Mouse (Mus musculus) stomach, embryonic 14.5 days (tissue): ENCODE measurements at regions not wholly inside any gene's neighbourhood (a gene's known extent, or its start where the extent isn't known, plus 50 kb on each side); places are given as distances from the start of the nearest gene placed in this dataset.

Experiments used
- ATAC-seq: fragments of 200-750 bp; cut with Nextera tagmentation; 2 replicates; pipeline ENCODE4 v1.8.0; 2017; ENCODE audit warnings: low read depth, moderate TSS enrichment; ENCODE audit not compliant: insufficient number of reproducible peaks, insufficient read depth, low FRiP score
- H3K27ac ChIP-seq: fragments of 300-500 bp; sonication (generic); 2 replicates; pipeline ENCODE4 v1.5.1; 2014; ENCODE audit warnings: mild to moderate bottlenecking, low read length, moderate library complexity, mixed read lengths
- H3K27me3 ChIP-seq: fragments of 300-500 bp; sonication (generic); 2 replicates; pipeline ENCODE4 v1.6.1; 2014; ENCODE audit warnings: low read length, control low read depth, mixed read lengths; ENCODE audit not compliant: control insufficient read depth, insufficient read depth
- H3K36me3 ChIP-seq: fragments of 300-500 bp; sonication (generic); 2 replicates; pipeline ENCODE4 v1.6.1; 2014; ENCODE audit warnings: mild to moderate bottlenecking, control low read depth, low read length, moderate library complexity, mixed read lengths; ENCODE audit not compliant: control insufficient read depth, insufficient read depth
- H3K4me1 ChIP-seq: fragments of 300-500 bp; sonication (generic); 2 replicates; pipeline ENCODE4 v1.6.1; 2014; ENCODE audit warnings: low read length, control low read depth, mixed read lengths; ENCODE audit not compliant: control insufficient read depth, insufficient read depth
- H3K4me2 ChIP-seq: fragments of 300-500 bp; sonication (generic); replicated peaks from 2 replicates; pipeline ENCODE4 v1.6.1; 2014; ENCODE audit warnings: low read depth, low read length, control low read depth
- H3K4me3 ChIP-seq: fragments of 300-500 bp; sonication (generic); 2 replicates; pipeline ENCODE4 v1.5.1; 2014; ENCODE audit warnings: low read depth, low read length, control low read depth
- H3K9ac ChIP-seq: fragments of 300-500 bp; sonication (generic); replicated peaks from 2 replicates; pipeline ENCODE4 v1.6.1; 2014; ENCODE audit warnings: low read depth, mild to moderate bottlenecking, control low read depth, low read length, moderate library complexity, mixed read lengths
- H3K9me3 ChIP-seq: fragments of 300-500 bp; sonication (generic); 2 replicates; pipeline ENCODE4 v1.6.1; 2016; ENCODE audit warnings: low read depth, low read length, control low read depth; ENCODE audit not compliant: control insufficient read depth
- WGBS: fragments of 180-500 bp; shearing (Covaris S2); extraction: QIAGEN DNeasy Blood & Tissue Kit; methylation state at CpG from one replicate; pipeline ENCODE4 v1.1.7; 2014; 5-methylcytosine and 5-hydroxymethylcytosine counted together

DNA sequence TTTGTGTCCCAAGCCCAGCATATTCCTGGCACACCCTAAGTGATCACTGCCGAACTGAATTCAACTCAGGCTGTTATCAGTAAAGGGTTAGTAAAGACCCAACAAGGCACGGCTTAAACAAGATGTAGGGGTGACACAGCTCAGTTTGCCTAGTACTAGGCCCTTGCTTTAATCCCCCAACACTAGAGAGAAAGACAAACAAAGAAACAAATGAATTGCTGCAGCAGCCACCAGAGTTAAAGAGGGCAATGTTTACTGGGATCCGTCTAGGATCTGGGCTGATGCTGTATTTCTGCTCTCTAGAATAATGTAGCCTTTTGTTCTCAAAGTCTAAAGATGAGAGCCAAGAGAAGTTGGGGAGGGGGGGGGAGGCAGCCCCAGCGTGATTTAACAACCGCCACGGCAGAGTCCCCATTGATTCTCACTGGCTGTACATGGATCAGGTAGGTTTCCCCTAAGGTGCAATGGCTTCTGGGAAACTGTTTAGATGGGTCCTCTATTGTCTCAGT lies 66.5 kb upstream of the Boc start:
- Histone ChIP-seq H3K4me2 (no peak overlapping the region), H3K27me3 (no peaks in the 10 kb centered on the region), H3K4me3 (no peak overlapping the region), H3K9ac (no peak overlapping the region), H3K27ac (peak overlapping the region; percentile 44; the same call in 1 of the 2 replicates), H3K36me3 (no peaks in the 10 kb centered on the region), H3K9me3 (no peaks in the 10 kb centered on the region), H3K4me1 (peaks cover 19% of the 10 kb centered on the region; the same call in 1 of the 2 replicates)
- 0 out of 2 replicates have a peak, but pooled peaks have one; percentile 24 for ATAC-seq
- WGBS, result 50% methylated on average over 6 of the region's 6 CpGs

DNA sequence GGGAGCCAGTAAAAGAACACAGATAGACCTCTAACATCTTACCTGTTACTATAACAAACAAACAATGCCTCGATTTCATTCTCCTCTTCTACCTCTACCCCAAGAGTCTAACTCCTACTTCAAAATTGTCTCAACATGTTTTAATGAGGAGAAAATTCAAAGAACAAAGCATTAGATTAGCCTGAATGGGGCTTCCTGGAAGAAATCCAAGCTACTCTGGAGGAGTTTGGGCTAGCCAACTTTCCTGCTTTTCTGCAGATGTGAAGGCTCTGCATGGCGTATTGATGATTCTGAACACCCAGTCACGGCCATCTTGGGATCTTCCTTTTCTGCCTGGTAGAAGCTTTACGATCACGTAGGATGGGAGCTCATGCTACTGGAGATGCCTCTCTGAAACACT lies 62.9 kb upstream of the Boc start:
- no peaks in the 10 kb centered on the region for H3K9me3 ChIP-seq
- H3K27me3 ChIP-seq, result no peaks in the 10 kb centered on the region
- H3K4me1 ChIP-seq, result peaks cover 14% of the 10 kb centered on the region
- no peak for ATAC-seq
- H3K4me3 ChIP-seq, result no peak overlapping the region
- H3K4me2 ChIP-seq, result no peak overlapping the region
- no peak overlapping the region for H3K27ac ChIP-seq
- H3K9ac ChIP-seq, result no peak overlapping the region
- 84% methylated on average over 5 of the region's 5 CpGs for WGBS
- H3K36me3 ChIP-seq, result no peaks in the 10 kb centered on the region

DNA sequence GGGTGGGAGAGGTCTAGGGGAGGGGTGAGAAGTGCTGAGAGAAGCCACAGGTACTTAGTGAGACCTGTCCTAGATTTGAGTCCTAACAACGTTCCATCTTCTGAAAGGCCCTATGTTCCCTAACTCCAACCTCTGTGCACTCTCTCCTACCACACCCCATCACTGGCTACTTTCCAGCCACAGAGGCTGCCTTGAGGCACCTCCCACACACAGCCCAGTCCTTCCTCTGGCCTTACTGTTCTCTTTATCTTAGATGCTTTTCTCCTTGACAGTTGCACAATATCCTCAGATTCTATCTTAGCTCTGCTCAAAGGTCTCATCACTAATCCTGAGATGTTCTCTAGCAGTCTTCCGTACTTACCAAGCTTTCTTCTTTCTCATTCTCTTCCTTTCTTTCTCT lies 61.8 kb upstream of the Boc start:
- Histone ChIP-seq H3K9ac (no peak overlapping the region), H3K4me1 (peaks cover 19% of the 10 kb centered on the region), H3K27ac (peak overlapping the region; percentile 40; the same call in 1 of the 2 replicates), H3K9me3 (no peaks in the 10 kb centered on the region), H3K27me3 (no peaks in the 10 kb centered on the region), H3K4me3 (no peak overlapping the region), H3K4me2 (no peak overlapping the region), H3K36me3 (no peaks in the 10 kb centered on the region)
- ATAC-seq, result no peak
- 82% methylated on average over 2 of the region's 2 CpGs for WGBS

DNA sequence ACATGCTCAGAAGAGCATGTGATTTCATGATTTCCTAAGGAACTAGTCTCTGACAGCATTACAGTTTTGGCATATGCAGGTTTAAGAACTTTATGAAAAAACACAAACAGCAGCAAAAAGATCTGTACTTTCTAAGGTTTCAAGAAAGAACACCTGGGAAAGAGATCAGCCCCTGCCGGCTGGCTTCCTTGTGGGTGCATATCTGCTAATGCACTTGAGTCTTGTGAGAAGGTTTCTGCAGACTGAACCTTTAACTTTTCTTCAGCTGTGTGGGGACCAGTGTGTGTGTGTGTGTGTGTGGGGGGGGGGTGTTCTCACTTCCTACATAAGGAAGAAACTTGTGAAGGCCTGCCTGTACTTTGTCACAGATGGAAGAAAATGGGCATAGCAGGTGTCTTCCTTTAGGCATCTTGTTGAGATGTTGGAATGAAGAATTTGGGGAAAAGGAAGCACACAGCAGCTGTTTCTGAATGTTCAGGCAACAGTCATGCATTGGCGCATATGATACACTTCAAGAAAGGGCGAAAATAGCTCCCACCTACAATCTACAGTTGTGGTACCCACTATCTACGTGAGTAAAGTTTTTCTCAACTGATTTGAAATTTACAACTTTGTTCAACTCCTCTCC lies 60.9 kb upstream of the Boc start:
- peak overlapping the region; percentile 40; the same call in 1 of the 2 replicates for H3K27ac ChIP-seq

DNA sequence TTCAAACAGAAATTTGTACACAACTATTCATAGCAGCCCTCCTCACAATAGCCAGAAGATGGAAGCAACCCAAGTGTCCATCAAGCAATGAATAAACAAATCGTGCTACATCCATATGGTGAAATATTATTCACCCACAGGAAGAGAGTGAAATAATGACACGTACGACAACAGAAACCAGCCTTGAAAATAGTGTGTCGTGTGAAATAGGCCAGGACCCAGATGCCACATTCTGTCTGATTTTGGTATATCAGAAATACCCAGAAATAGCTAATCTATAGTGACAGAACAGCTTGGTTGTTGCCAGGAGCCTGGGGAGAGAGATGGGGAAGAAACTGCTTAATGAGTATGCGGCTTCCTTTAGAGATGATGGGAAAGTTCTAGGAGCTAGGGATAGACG lies 58.3 kb upstream of the Boc start:
- no peak for ATAC-seq
- H3K4me1 ChIP-seq, result peaks cover 19% of the 10 kb centered on the region
- no peaks in the 10 kb centered on the region for H3K36me3 ChIP-seq
- 69% methylated on average over 6 of the region's 6 CpGs for WGBS
- no peak overlapping the region for H3K4me2 ChIP-seq
- H3K9ac ChIP-seq, result no peak overlapping the region
- no peaks in the 10 kb centered on the region for H3K9me3 ChIP-seq
- peak overlapping the region; percentile 84; the same call in 1 of the 2 replicates for H3K27ac ChIP-seq
- H3K4me3 ChIP-seq, result no peak overlapping the region
- H3K27me3 ChIP-seq, result no peaks in the 10 kb centered on the region

More for the DNA sequence above, 60.9 kb upstream of the Boc start:
- Histone ChIP-seq H3K4me2 (no peak overlapping the region), H3K9ac (no peak overlapping the region), H3K4me3 (no peak overlapping the region), H3K36me3 (no peaks in the 10 kb centered on the region), H3K27me3 (no peaks in the 10 kb centered on the region), H3K9me3 (no peaks in the 10 kb centered on the region), H3K4me1 (peaks cover 19% of the 10 kb centered on the region)
- WGBS, result 66% methylated on average over 4 of the region's 4 CpGs
- no peak for ATAC-seq

DNA sequence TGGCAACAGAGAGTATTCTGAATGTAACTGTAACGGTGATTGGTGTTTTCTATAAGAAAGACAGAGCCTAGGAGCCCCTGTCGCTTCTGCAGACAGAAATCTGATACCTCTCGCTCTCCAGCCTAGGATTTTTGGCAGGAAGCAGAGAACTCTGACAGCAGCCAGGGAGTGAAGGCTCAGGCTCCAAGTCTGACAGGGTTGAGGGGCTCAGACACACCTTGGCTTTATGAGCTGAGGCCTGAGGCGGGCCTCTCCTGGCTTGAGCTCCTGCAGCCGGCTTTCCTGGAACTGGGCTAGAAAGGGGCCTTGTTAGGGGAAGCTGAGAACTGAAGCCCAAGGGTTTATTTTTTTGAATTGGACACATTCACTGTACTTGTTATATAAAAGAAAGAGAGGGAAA lies 57.7 kb upstream of the Boc start:
- ATAC-seq, result peak; percentile 92
- Histone ChIP-seq H3K36me3 (no peaks in the 10 kb centered on the region), H3K9ac (no peak overlapping the region), H3K4me2 (no peak overlapping the region; the same call in 1 of the 2 replicates), H3K27ac (peak overlapping the region; percentile 84; the same call in 1 of the 2 replicates), H3K4me3 (no peak overlapping the region), H3K27me3 (no peaks in the 10 kb centered on the region), H3K4me1 (peaks cover 19% of the 10 kb centered on the region), H3K9me3 (no peaks in the 10 kb centered on the region)
- 10% methylated on average over 5 of the region's 5 CpGs for WGBS

DNA sequence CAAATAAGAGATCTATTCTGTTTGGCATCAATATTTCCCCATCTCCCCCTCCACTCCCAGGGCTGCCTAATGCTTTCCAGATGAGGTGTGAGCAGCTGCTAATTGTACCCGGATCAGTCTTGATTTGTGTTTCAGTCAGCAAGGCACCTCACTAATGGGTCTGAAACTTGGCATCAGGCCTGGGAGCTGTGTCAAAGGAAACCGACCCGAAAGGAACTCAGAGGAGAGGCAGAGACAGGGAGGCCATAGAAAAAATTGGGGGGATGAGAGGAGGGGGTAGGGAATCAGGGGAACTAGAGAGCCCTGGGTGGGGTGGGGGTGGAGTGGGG lies 57.1 kb upstream of the Boc start:
- WGBS, result 11% methylated on average over 3 of the region's 3 CpGs
- H3K4me2 ChIP-seq, result no peak overlapping the region; the same call in 1 of the 2 replicates

DNA sequence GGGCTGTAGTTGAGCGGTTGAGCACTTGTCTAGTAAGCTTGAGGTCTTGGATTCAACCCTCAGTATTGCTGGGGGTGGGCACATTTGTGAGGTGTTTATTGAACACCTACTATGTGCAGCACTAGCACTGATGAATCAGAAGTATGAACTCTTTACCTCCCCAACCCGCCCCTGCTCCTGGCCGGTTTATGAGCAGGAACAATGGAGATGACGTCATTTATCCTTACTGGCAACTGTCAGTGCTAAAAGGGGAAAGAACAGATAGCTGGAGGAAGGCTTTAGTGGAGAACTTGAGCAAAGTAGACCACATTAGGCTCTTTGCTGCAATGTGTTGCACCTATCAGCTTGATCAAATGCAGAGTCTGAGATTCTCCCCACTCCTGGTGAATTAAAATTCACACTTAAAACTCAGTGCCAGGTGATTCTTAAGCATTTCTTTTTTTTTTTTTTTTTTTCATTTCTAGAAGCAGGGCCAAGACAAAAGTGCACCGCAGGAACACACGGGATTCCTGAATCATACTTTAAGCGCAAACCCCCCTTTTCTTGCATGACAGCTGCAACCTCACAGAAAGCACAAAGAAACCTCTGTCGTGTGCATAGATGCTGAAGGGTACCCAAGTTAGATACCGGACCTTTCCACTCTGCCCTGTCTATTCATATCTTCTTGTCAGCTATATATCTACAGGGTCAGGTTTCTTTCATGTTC lies 56.6 kb upstream of the Boc start:
- no peaks in the 10 kb centered on the region for H3K36me3 ChIP-seq
- H3K4me1 ChIP-seq, result peaks cover 19% of the 10 kb centered on the region
- no peak for ATAC-seq
- no peak overlapping the region for H3K9ac ChIP-seq
- 39% methylated on average over 9 of the region's 9 CpGs for WGBS
- no peaks in the 10 kb centered on the region for H3K27me3 ChIP-seq
- H3K4me3 ChIP-seq, result no peak overlapping the region
- peak overlapping the region; percentile 84; the same call in 1 of the 2 replicates for H3K27ac ChIP-seq
- H3K4me2 ChIP-seq, result no peak overlapping the region
- no peaks in the 10 kb centered on the region for H3K9me3 ChIP-seq

More for the DNA sequence above, 57.1 kb upstream of the Boc start:
- no peaks in the 10 kb centered on the region for H3K9me3 ChIP-seq
- no peak overlapping the region for H3K9ac ChIP-seq
- no peaks in the 10 kb centered on the region for H3K27me3 ChIP-seq
- H3K27ac ChIP-seq, result peak overlapping the region; percentile 84; the same call in 1 of the 2 replicates
- no peaks in the 10 kb centered on the region for H3K36me3 ChIP-seq
- peaks cover 19% of the 10 kb centered on the region for H3K4me1 ChIP-seq
- peak; percentile 39; the same call in 1 of the 2 replicates for ATAC-seq
- H3K4me3 ChIP-seq, result no peak overlapping the region
